Mouse (Mus musculus): ENCODE measurements around the gene Arhgef2.
A peak's percentile ranks its signal among the peaks of the same experiment; 100 is the strongest.

Arhgef2 gene

GRCm38 (mm10) chr3:88677399-88677798 is 71.6 kb downstream of the Arhgef2 start:
- DNase-seq (ENCODE audit: low spot score in 2 of 2), result peak in 1 of 2 experiments; percentile 73

- no peak for DNase-seq (ENCODE audit: low spot score in 2 of 2)
Observed at GRCm38 (mm10) chr3:88683814-88684213, 78.0 kb downstream of the Arhgef2 start.

DNA sequence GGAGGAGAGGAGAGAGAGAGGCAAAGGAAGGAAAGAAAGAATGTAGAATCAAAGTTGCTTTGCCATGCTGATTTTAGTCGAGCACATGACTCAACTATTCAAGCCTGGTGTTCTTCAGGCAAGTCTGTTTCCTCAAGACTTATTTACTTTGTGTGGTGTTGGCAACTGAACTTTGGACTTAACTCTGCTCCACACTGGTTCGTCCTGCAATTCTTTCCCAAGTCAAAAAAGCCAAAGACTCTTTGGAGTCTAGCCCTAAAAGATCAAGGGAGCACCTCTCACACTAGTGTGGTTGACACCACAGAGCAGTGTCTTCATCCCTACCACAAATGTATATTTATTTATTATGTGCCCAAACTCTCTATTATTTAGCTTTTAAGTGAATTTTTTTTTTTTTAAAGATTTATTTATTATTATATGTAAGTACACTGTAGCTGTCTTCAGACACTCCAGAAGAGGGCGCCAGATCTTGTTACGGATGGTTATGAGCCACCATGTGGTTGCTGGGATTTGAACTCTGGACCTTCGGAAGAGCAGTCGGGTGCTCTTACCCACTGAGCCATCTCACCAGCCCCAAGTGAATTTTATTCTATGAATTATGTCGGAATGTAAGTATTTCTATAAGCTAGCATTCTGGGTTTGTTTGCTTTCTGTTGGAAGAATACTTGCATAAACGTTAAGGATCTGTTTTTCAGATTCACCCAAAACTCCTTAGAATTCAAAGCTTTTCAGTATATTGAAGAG is 78.6 kb downstream of the Arhgef2 start:
- DNase-seq (ENCODE audit: low spot score in 2 of 2), result no peak

GRCm38 (mm10) chr3:88684980-88685941 is 79.5 kb downstream of the Arhgef2 start, which contains the start of gene Khdc4:
TSS of gene Khdc4 (plus strand) at chr3:88685803.
- peak; percentile 88 to 93 for DNase-seq (ENCODE audit: low spot score in 2 of 2)

DNA sequence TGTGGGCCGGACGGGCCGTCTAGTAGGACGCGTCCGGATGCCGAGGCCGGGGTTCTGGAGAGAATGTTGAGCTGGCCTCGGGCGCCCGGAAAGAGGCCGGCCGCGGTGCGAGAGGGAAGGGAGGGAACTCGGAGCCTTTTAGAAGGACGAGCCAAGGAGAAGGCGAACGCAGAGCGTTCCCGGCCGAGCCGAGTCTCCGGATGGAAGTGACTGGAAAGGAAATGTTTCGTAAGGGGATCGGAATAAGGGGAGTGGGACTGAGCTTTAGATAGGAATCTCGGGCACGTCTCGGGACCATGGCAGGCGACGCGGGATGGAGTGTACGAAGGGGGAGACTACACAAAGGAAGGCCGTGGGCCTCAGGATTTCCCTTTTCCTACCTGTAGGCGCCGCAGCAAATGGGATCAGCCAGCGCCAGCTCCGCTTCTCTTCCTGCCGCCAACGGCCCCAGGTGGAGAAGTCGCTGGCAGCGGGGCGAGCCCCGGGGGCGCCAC is 80.2 kb downstream of the Arhgef2 start:
- peak; percentile 23 to 53 for DNase-seq (ENCODE audit: low spot score in 2 of 2)

- no peak for DNase-seq (ENCODE audit: low spot score in 2 of 2)
Observed at GRCm38 (mm10) chr3:88686734-88687611, 81.2 kb downstream of the Arhgef2 start.

DNA sequence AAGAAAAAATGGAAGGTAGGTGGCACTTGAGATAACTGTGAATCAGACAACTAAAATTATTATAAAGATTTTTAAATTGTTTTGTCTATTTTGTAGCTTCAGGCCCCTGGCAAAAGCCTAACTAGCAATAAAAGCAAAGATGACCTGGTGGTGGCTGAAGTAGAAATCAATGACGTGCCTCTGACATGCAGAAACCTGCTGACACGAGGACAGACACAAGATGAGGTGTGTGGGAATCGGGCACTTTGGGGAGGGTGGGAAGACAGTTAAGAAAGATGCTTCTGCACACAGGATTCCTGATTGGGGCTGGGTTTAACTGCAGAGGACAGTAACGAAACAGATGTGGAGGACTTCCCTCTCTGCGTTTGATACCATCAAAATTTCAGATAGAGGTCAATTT is 83.3 kb downstream of the Arhgef2 start:
- no peak for DNase-seq (ENCODE audit: low spot score in 2 of 2)

DNA sequence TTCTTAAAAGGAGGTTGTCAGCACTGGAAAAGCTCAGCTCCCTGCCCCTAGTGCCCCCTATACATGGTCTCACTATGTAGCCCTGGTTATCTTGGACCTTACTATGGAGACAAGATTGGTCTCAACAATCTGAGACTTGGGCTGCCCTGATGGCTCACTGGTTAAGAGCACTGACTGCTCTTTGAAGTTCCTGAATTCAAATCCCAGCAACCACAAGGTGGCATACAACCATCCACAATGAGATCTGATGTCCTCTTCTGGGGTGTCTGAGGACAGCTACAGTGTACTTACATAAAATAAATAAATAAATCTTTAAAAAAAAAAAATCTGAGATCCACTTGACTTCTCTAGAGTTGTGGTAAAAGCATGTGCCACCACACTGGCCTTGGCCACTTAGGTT is 89.8 kb downstream of the Arhgef2 start:
- no peak for DNase-seq (ENCODE audit: low spot score in 2 of 2)

All from cerebellum, postnatal 4 days (tissue).